ENCODE assay signal across 9 mouse cellular contexts in the genomic region with DNA sequence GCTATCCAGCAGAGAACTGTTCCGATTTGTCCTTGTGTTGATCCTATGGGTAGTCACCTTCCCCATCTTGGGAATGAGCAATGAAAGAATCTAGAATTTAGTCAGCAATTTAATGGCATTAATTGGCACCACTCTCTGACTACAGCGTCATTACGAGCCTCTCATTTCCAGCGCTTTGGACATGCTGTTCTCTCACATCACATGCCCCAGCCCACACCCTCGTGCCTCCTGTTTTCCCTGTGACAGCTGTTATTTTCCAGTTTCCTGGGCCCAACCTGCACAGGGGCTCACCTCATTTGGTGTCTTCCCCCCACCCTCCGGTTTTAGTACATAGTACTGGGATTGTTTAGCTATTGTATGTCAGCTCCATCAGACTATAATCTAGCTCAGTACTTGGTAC. TPM values are rescaled to one million over a fixed set of nuclear protein-coding genes. Genes with fewer than 3 reads are reported as not detected.
DNase-seq lines count a peak whose midpoint lies in the region; ATAC-seq lines count a peak whose summit lies in the region.
"Had no signal": no experiment of that assay in that cellular context is flagged by ENCODE, and none has a peak within 500 bp of the region (broad histone marks: within the 10 kb centered on the region; RNA-seq: fewer than 3 reads in every experiment).

No protein-coding gene starts in this region.

- no peaks in the 10 kb centered on the region for H3K27me3 ChIP-seq in heart, embryonic 15.5 days
- no peaks in the 10 kb centered on the region for H3K27me3 ChIP-seq in intestine, embryonic 15.5 days (replicated peaks)

- H3K9ac ChIP-seq in heart, embryonic 15.5 days = no peak overlapping the region
- H3K9ac ChIP-seq in intestine, embryonic 15.5 days = no peak overlapping the region

- DNase-seq in heart, postnatal 14 days = no peak
- peak; percentile 19 for DNase-seq in retina, postnatal 1 day
- no peak for DNase-seq in retina, embryonic 14.5 days (ENCODE audit: low spot score)
- no peak for DNase-seq in embryo, embryonic 11 days
- no peak for DNase-seq in yolk sac, embryonic 10.5 days (ENCODE audit: low spot score)

- H3K36me3 ChIP-seq in heart, embryonic 15.5 days = no peaks in the 10 kb centered on the region
- no peaks in the 10 kb centered on the region for H3K36me3 ChIP-seq in intestine, embryonic 15.5 days
- H3K36me3 ChIP-seq: heart, embryonic 10.5 days had no signal

- intact Hi-C loops in heart, postnatal 14 days (cut with DNase I) = loop anchor here (5.0 to 10.0 kb wide), 2 partner anchors 253 to 500 kb away; a partner anchor contains a TSS

- H3K4me2 ChIP-seq in heart, embryonic 15.5 days = peak overlapping the region; percentile 79; the same call in 1 of the 2 replicates
- peak overlapping the region; percentile 83; the same call in 1 of the 2 replicates for H3K4me2 ChIP-seq in intestine, embryonic 15.5 days (replicated peaks)

- 51% methylated on average over 6 of the region's 6 CpGs for WGBS in heart, embryonic 15.5 days
- 48% methylated on average over 6 of the region's 6 CpGs for WGBS in intestine, embryonic 15.5 days

- H3K4me3 ChIP-seq in heart, embryonic 15.5 days = no peak overlapping the region
- no peak overlapping the region for H3K4me3 ChIP-seq in intestine, embryonic 15.5 days (replicated peaks)

- peaks cover 42% of the 10 kb centered on the region for H3K4me1 ChIP-seq in heart, embryonic 15.5 days (replicated peaks)
- H3K4me1 ChIP-seq in intestine, embryonic 15.5 days (replicated peaks) = peaks cover 24% of the 10 kb centered on the region

- no peaks in the 10 kb centered on the region for H3K9me3 ChIP-seq in heart, embryonic 15.5 days (replicated peaks)
- no peaks in the 10 kb centered on the region for H3K9me3 ChIP-seq in intestine, embryonic 15.5 days
- H3K9me3 ChIP-seq: heart, embryonic 10.5 days had no signal

- ATAC-seq in heart, embryonic 15.5 days (replicated peaks; ENCODE audit: insufficient number of reproducible peaks, insufficient read depth, low FRiP score, low read depth) = no peak
- no peak for ATAC-seq in intestine, embryonic 15.5 days
- ATAC-seq in megakaryocyte progenitor cell, adult 5-6 weeks (replicated peaks; ENCODE audit: poor library complexity) = no peak

- no peak overlapping the region for H3K27ac ChIP-seq in heart, embryonic 15.5 days
- H3K27ac ChIP-seq in intestine, embryonic 15.5 days = no peak overlapping the region
- H3K27ac ChIP-seq: heart, embryonic 10.5 days had no signal

RNA-seq across cellular contexts. Expression of a gene that starts 1.2 kb away (rescaled TPM):
- polyA plus RNA-seq in heart, embryonic 15.5 days (2015; fragmentation: Nextera tagmentation; extraction: Ambion mirVana) = 15.8 and 20.9 TPM in 2 replicates
- 10 to 100 TPM; 20.9 to 26.6 TPM for total RNA-seq in heart, postnatal 14 days (2021)
- 14.5 and 15.8 TPM in 2 replicates for polyA plus RNA-seq in intestine, embryonic 15.5 days (2015; fragmentation: Nextera tagmentation; extraction: Ambion mirVana)
- 9.0 and 10.1 TPM in 2 replicates for total RNA-seq in megakaryocyte progenitor cell, adult 5-6 weeks (2015)
- 7.4 and 10.9 TPM in 2 replicates for total RNA-seq in megakaryocyte progenitor cell, adult 5-6 weeks (2017)

RNA-seq across cellular contexts. Expression of a gene that starts 25.3 kb away (rescaled TPM):
- 6.9 and 11.6 TPM in 2 replicates for polyA plus RNA-seq in heart, embryonic 15.5 days (2015; fragmentation: Nextera tagmentation; extraction: Ambion mirVana)
- total RNA-seq in heart, postnatal 14 days (2021) = 1 to 10 TPM; 5.5 to 5.6 TPM
- 37.3 and 44.5 TPM in 2 replicates for polyA plus RNA-seq in intestine, embryonic 15.5 days (2015; fragmentation: Nextera tagmentation; extraction: Ambion mirVana)
- total RNA-seq in megakaryocyte progenitor cell, adult 5-6 weeks (2015) = 62.3 and 76.4 TPM in 2 replicates
- total RNA-seq in megakaryocyte progenitor cell, adult 5-6 weeks (2017) = 16.5 and 19.3 TPM in 2 replicates

RNA-seq across cellular contexts. Expression of a gene that starts 34.0 kb away (rescaled TPM):
- 5.7 and 9.7 TPM in 2 replicates for polyA plus RNA-seq in heart, embryonic 15.5 days (2015; fragmentation: Nextera tagmentation; extraction: Ambion mirVana)
- total RNA-seq in heart, postnatal 14 days (2021) = 1 to 10 TPM; 7.4 to 8.6 TPM
- 19.4 and 21.3 TPM in 2 replicates for polyA plus RNA-seq in intestine, embryonic 15.5 days (2015; fragmentation: Nextera tagmentation; extraction: Ambion mirVana)
- not detected in 2 replicates for total RNA-seq in megakaryocyte progenitor cell, adult 5-6 weeks (2015)
- 0.07 TPM in 1 of 2 replicates, not detected in the other for total RNA-seq in megakaryocyte progenitor cell, adult 5-6 weeks (2017)

RNA-seq across cellular contexts. Expression of a gene that starts 52.7 kb away (rescaled TPM):
- polyA plus RNA-seq in heart, embryonic 15.5 days (2015; fragmentation: Nextera tagmentation; extraction: Ambion mirVana) = 1.2 and 1.7 TPM in 2 replicates
- total RNA-seq in heart, postnatal 14 days (2021) = 1 to 10 TPM; 1.4 to 1.9 TPM
- 2.9 and 3.0 TPM in 2 replicates for polyA plus RNA-seq in intestine, embryonic 15.5 days (2015; fragmentation: Nextera tagmentation; extraction: Ambion mirVana)
- 1.6 and 2.1 TPM in 2 replicates for total RNA-seq in megakaryocyte progenitor cell, adult 5-6 weeks (2015)
- total RNA-seq in megakaryocyte progenitor cell, adult 5-6 weeks (2017) = 1.3 and 2.5 TPM in 2 replicates

Comparison
In these comparisons a context has a peak if more than half of its experiments do, and no peak if none do; other contexts are left out.
1. RNA of a gene that starts 34.0 kb away (total RNA-seq): 7.4 to 8.6 TPM in heart, postnatal 14 days; 0.07 TPM in megakaryocyte progenitor cell, adult 5-6 weeks; every median in the first group is over 4 times any median in the second.